Mouse (Mus musculus) kidney, postnatal 14 days (tissue): ENCODE measurements around the gene Zfp9.

Experiments
- DNase-seq: peaks from one replicate; pipeline ENCODE4 v3.0.0; 2022; ENCODE audit warnings: mixed read lengths

The Zfp9 gene

DNA sequence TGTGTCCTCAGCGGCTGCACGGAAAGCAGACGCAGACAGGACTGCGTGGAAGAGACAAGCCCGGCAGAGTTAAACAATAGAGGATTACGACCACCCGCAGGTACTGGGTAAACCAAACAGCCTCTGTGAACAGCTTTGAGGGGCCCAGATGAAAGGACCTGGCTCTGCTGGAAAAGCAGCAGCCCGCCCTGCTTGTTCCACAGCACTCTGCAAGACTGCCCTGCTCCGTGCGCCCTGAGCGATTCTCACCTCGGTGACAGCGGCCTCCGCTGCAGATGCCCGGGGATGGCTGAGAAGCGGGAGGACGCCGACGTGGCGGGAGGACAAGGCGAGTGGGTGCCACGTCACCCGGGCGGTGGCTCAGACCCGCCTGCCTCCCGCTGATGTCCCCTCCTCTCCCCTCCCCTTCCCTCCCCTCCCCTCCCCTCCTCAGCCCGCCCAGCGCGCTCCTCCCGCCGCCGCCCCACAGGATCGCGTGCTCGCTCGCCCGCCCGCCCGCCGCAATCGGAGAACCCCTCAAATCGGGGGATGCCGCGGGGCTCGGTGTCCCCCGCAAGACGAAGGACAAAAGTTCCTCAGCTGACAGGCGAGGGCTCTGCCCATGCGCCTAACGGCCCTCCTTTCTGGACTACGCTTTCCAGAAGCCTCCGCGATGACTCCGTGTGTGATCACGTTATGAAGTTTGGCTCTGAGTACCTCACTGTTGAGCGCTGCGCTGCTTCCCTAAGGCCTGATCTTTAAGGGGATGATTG is at the start of gene Zfp9:
Zfp9 (minus strand) TSS at position 364 of the 752 bp plus-strand sequence.
- DNase-seq = peak; percentile 87

DNA sequence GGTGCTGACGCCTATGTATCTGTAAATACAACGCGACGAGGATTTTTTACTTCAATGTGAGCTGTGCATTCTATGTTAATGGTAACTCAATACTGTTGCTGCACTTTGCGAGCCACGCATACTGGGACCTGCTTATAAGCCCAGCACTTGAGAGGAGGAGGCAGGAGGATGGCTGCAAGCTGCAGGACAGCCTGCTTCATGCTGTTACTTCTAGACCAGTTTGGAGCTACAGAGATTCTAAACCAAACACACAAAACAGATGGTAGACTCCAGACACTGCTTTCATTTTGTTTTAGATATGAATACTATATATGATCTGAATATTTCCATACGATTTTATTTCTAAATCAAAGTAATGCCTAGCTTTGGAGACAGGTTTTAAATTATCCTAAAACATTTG is 41.5 kb upstream of the Zfp9 start:
- DNase-seq = no peak

DNA sequence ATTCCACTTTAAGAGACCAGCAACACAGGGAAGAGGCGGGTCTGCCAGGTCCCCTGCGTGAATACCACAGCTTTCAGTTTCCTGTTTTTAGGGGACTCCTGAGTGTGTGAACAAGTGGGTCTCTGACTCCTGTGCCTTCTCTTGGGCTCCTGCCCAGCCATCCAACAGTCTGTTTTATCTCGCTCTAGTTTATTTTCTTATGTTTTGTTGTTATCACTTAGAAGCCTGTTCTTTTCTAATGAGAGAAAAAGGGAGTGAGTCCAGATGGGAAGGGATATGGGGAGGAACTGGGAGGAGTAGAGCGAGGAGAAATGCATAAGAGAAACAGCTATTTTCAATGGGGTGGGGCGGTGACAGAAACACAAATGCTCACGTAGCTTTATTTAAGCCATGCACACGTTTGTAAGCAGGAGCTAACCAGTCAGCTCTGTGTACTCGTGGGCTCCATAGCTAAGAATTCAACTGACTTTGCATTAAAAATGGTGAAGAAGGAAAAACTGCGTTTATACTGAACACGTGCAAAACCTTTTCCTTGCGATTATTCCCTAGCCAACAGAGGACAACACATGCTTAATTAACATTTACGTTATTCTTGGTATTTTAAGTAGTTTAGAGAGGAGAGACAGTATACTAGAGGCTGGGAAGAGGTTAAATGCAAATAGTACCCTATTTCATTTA is 34.4 kb upstream of the Zfp9 start:
- no peak for DNase-seq

DNA sequence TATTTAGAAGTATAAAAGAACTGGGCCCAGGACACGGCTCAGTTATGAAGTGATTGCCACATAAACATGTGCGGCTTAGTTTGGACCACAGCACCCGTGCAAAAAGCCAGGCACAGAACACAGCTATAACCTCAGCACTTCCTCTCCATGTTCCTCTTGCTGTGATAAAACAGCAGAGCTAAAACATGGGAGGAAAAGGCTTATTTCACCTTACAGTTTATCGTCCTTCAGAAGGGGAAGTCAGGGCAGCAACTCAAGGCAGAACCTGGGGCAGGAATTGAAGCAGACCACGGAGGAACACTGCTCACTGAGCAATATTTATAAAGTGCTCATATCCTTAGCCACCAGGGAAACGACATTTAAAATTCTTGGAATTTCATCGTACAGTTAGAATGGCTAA is 19.9 kb upstream of the Zfp9 start:
- no peak for DNase-seq

DNA sequence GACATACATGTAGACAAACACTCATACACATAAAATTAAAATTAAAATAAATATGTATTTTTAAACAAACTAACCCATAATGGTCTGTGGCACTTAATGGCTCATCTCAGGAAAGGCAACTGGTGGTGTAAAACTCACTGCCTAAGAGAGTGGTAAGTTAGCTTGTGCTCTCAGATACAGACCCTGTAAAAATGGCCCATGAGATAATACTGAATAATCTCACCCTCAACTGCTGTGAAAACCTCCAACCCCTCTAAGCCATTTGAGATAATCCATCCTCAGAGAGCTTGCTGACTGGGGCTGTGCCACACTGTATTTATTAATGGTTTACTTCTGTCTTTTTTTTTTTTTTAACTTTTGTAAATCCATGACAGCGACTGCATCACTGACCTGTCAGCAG is 3.0 kb upstream of the Zfp9 start:
- no peak for DNase-seq

DNA sequence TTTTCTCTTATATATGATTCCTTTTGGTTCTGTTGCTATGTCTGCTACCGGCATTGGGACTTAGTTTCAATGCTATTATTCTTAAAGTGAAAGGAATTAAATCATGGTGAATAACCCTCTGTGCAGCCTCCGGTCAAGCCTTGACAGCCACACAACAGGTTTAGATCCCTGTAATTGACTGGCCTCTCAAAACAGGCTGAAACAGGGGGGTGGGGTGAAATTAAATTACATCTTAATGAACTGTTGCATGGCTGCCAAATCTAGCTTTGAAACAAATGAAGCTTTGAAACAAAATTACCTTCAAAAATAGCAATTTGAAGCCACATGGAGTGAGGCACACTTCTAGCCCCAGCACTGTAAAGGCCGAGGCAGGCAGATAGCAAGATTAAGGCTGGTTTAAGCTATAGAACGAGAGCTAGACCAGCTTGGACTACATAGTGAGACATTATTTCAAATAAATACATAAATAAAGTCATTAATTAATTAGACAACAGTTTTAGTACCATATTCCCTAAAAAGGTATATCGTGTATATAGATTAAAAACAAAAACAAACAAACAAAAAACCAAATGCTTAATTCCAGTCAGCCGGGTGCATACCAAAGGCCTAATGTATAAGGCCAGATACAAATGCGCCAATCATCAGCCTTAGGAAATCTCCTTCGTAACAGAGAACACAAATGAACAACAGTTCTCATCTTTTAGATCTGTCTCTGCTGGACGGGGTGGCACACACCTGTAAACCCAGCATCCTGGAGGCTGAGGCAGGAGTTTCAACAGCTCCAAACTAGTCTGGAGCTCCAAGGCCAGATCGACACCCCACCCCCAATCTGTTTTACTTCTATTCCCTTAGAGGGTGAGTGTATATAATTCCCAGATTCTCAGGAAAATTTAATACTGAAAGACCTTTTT is 990 bp downstream of the Zfp9 start:
- no peak for DNase-seq

DNA sequence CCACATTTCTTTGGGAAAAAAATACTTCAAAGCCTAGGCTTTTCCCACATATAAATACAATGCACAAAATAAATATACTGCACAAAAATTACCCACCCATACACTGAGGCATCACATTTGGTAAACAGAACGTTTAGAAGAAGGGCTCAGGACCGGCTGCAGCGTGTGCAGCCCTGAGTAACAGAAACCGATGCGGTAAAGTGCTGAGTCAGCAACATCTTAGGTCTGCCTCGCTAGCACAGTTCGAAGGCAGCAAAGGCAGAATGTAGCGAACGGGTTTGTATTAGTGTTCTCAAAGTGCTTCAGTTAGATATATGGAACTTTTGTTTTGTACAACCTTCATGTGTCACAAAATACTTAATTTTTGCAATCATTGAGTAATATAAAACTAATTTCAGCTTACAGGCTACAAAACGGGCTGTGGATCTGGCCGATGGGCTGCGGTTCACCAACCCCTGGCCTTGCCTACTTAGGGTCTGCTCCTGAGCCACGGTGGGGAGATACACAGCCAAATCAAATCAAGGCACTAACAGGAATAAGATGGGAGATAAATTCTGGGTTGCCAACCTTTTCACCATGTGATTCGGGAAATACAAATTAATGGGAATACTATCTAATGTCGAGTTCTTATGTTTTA is 16.9 kb downstream of the Zfp9 start:
- no peak for DNase-seq

DNA sequence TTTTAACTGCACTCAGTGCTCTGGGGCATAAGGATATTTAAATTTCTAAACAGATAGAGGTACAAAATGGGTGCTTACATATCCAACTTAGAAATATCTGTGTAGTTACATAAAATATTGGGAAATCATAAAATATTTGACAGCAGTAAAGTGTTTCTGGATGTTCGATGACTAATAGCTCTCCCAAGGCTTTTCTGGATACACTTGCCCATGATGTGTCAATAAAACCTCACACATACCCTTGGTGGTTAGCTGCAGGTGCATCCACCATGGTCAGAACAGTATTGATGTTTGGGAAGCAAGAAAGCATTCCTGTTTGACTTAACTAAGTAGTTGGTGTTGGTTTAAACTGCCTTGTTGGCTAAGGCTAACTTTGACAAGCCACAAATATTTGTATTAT is 21.4 kb downstream of the Zfp9 start:
- no peak for DNase-seq

DNA sequence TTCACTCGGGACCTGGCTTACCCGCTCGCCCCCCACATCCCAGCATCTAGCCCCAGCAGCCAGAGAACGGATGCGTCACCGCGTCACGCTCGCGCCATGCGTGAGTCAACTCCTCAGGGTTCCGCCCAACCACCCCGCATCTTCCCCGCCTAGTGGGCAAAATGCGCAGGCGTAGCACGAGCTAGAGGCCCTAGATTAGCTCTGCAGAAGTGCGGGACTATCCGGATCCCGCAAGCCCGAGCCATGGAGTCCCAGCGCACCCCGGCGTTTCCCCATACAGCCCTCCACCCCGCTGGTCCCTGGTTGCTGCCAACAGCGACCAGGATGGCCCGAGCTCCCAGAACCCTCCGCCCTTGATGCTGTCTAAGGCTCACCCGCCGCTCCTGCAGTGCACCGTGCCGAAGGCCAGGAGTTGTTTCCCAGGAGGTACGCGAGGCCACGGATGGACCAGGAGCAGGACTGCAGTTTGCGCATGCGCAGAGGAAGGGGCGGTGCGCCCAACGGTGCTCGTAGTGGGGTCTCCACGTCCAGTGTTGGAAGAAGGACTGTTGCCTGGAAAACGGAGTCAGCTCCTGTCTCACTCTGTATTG is 24.0 kb downstream of the Zfp9 start, which contains the start of gene Zfp248:
Zfp248 (minus strand) TSS at position 487 of the 590 bp plus-strand sequence.
- peak; percentile 92 for DNase-seq

DNA sequence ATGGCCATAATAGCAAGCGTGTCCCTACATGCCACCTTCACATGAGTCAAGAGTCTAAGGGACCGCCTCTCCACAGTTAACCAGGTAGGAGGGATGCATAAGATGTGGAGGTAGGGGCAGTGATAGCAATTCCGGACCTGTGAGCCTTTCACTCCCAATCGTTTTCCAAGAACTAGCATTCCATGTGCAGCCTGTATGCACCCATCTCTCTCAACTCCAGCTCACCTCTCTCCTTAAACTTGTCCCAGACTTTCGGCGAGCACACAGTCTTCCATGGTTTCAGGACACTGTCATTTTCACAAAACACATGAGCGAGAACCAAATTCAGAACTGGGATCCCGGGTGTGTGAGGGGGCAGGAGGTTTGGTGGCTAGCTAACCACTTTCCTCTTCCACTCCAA is 24.7 kb downstream of the Zfp9 start:
- no peak for DNase-seq

DNA sequence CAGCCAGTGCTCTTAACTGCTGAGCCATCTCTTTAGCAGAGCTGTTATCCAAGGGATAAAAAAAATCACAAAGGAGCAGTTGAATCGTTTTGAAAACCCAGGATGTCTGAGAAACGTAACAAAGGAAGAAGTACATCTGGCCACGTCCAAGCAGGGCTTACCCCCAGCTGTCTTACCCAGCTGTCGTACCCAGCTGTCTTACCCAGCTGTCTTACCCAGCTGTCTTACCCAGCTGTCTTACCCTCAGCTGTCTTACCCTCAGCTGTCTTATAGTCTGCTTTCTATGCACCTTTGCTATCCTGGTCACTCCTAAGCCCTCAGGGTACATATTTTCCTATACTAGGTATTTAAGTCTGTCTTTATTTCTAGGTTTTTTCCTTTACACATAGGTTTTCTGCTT is 47.6 kb downstream of the Zfp9 start:
- DNase-seq = no peak

DNA sequence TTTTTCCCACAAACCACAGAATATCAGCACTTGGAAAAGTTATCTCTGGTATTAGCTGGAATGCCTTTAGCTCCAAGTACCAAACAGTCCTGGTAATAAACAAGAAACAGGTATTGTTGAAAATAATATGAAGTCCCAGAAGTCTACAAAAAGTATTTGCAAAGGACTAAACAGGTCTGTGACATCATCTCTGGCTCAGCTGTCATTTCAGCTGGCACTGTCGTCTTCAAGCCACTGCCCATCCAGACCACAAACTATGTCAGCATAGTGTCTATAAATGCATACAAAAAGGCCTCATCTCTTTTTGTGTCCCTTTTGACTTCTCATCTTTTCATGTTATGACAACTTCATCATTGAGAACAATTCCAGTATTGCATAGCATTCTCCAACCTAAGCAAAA is 52.5 kb downstream of the Zfp9 start:
- no peak for DNase-seq

DNA sequence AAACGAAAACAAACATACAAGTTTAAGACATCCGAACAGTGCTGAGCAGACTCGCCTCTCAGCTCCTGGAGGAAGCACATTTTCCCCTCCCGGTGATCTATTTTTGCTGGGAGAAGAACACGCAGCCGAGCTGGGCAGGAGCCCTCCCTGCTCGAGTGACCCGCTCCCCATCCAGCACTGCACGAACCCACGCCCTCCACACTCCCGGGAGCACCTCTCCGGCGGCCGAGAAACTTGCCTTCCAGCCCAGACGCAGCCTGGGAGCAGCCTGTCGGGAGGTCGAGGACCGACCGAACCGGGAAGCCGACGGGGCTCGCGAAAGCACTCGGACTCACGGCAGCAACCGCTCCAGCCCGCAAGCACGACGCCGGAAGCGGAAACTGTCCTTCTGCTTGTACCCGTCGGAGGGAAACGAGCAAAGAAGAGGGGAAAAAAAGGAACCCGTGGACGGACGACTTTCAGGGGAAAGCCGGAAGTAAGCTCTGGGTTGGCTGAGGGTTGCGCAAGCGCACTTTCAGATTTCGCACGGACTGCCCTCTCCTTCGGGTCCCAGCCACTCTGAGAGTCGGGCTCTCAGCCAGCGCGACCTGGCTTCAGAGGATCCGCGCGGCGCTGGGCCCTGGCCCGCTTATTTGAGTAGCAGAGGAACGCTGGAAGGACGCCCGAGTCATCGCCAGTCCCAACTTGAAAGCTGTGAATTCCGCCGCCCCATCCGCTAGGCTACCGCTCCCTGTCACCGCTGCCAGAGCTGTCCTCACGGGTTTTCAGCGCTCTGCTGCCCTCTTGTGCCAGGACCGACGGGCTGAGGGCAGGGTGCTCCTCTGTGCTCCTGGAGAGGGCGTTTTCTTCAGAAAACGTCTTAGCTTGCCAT is 59.8 kb downstream of the Zfp9 start, which contains the start of gene Bms1:
Bms1 (minus strand) TSS at position 425 of the 871 bp plus-strand sequence.
- DNase-seq = peak; percentile 96
